Mouse (Mus musculus) granulocyte monocyte progenitor cell, adult 5-6 weeks (primary cell): ENCODE data around the gene Pcbp1. TPM values are rescaled to one million over a fixed set of nuclear protein-coding genes. Genes with fewer than 3 reads are reported as not detected.

Source experiments
- total RNA-seq, 2 experiments: library from RNA; stranded (forward) in 1 of 2; stranded (reverse) in 1 of 2; fragments of 200-712, 200-1000 nt in 1 of 2; fragments of >200 nt in 1 of 2; fragmentation: Nextera tagmentation in 1 of 2; gene quantifications; 2 replicates each; pipeline ENCODE4 v1.2.3; 2014 to 2017

Gene Pcbp1
- total RNA-seq, 2 experiments from 2014 or later: 152 to 258 TPM

Other genes with a start within 250 kb of the Pcbp1 start
- 46.3 and 51.5 TPM in 2 replicates for gene Fam136a, start 160.7 kb downstream of the Pcbp1 start, total RNA-seq (2014; fragmentation: Nextera tagmentation)
- gene Fam136a, start 160.7 kb downstream of the Pcbp1 start, total RNA-seq (2017): 82.6 and 95.9 TPM in 2 replicates
- 687 and 692 TPM in 2 replicates for gene Snrpg, start 155.0 kb downstream of the Pcbp1 start, total RNA-seq (2014; fragmentation: Nextera tagmentation)
- 44.9 and 50.5 TPM in 2 replicates for gene Snrpg, start 155.0 kb downstream of the Pcbp1 start, total RNA-seq (2017)
- gene Pcyox1, start 129.2 kb downstream of the Pcbp1 start, total RNA-seq (2014; fragmentation: Nextera tagmentation): 31.1 and 35.7 TPM in 2 replicates
- 64.2 and 87.9 TPM in 2 replicates for gene Pcyox1, start 129.2 kb downstream of the Pcbp1 start, total RNA-seq (2017)
- gene Tia1, start 122.1 kb downstream of the Pcbp1 start, total RNA-seq (2014; fragmentation: Nextera tagmentation): 89.9 and 109 TPM in 2 replicates
- 77.5 and 97.1 TPM in 2 replicates for gene Tia1, start 122.1 kb downstream of the Pcbp1 start, total RNA-seq (2017)
- not detected in 2 replicates for gene Gm44790, start 99.7 kb downstream of the Pcbp1 start, total RNA-seq (2014; fragmentation: Nextera tagmentation)
- not detected in 2 replicates for gene Gm44790, start 99.7 kb downstream of the Pcbp1 start, total RNA-seq (2017)
- gene C87436, start 87.9 kb downstream of the Pcbp1 start, total RNA-seq (2014; fragmentation: Nextera tagmentation): 20.8 and 33.5 TPM in 2 replicates
- 20.3 and 26.7 TPM in 2 replicates for gene C87436, start 87.9 kb downstream of the Pcbp1 start, total RNA-seq (2017)
- gene Asprv1, start 101.8 kb upstream of the Pcbp1 start, total RNA-seq (2014; fragmentation: Nextera tagmentation): not detected in 2 replicates
- 0.98 TPM in 1 of 2 replicates, not detected in the other for gene Asprv1, start 101.8 kb upstream of the Pcbp1 start, total RNA-seq (2017)
- gene Mxd1, start 142.8 kb upstream of the Pcbp1 start, total RNA-seq (2014; fragmentation: Nextera tagmentation): 5.3 and 7.3 TPM in 2 replicates
- gene Mxd1, start 142.8 kb upstream of the Pcbp1 start, total RNA-seq (2017): 16.3 and 20.0 TPM in 2 replicates
- 58.6 and 108 TPM in 2 replicates for gene Snrnp27, start 158.2 kb upstream of the Pcbp1 start, total RNA-seq (2014; fragmentation: Nextera tagmentation)
- gene Snrnp27, start 158.2 kb upstream of the Pcbp1 start, total RNA-seq (2017): 112 and 131 TPM in 2 replicates
- gene Gmcl1, start 207.1 kb upstream of the Pcbp1 start, total RNA-seq (2014; fragmentation: Nextera tagmentation): 28.3 and 31.7 TPM in 2 replicates
- 32.0 and 33.9 TPM in 2 replicates for gene Gmcl1, start 207.1 kb upstream of the Pcbp1 start, total RNA-seq (2017)